Comparison of ENCODE assay signal across 10 mouse cellular contexts in genomic region chr15:100974679-100975078, GRCm38 (mm10).
DNase-seq lines count a peak whose midpoint lies in the region; ATAC-seq and TF ChIP-seq lines count a peak whose summit lies in the region.
"Had no signal": no experiment of that assay in that cellular context is flagged by ENCODE, and none has a peak within 500 bp of the region (broad histone marks: within the 10 kb centered on the region; RNA-seq: fewer than 3 reads in every experiment).

No protein-coding gene starts in this region.

- H3K4me1 ChIP-seq in cerebellum, adult 2 months (ENCODE audit: control insufficient read depth, insufficient read depth, low read length): peaks cover 8% of the 10 kb centered on the region; the same call in 1 of the 2 replicates
- 0 out of 2 replicates have a peak, but pooled peaks cover 3% of the 10 kb centered on the region for H3K4me1 ChIP-seq in forebrain, embryonic 11.5 days (replicated peaks; ENCODE audit: control insufficient read depth, insufficient read depth, low read length)

- 22% methylated on average over 1 of the region's 1 CpGs for WGBS in cerebellum, adult 2 months
- 88% methylated on average over 1 of the region's 1 CpGs for WGBS in forebrain, embryonic 11.5 days

- no peak overlapping the region for H3K27ac ChIP-seq in cerebellum, adult 2 months (ENCODE audit: insufficient read depth, low read length)
- no peak overlapping the region for H3K27ac ChIP-seq in forebrain, embryonic 11.5 days (ENCODE audit: low read depth, low read length)
- H3K27ac ChIP-seq: macrophage had no signal

- H3K9me3 ChIP-seq in forebrain, embryonic 11.5 days (ENCODE audit: control insufficient read depth, low read length): no peaks in the 10 kb centered on the region

- TF ChIP-seq CTCF in cerebellum, adult 2 months (IDR thresholded peaks at IDR 0.05; ENCODE audit: borderline replicate concordance, insufficient read depth, low read depth, low read length): peak; percentile 50

- H3K9ac ChIP-seq in forebrain, embryonic 11.5 days (ENCODE audit: low read length): no peak overlapping the region

- H3K4me2 ChIP-seq in forebrain, embryonic 11.5 days (ENCODE audit: low read depth, low read length, severe bottlenecking): no peak overlapping the region

- no peak for TF ChIP-seq POLR2A in cerebellum, adult 2 months (IDR thresholded peaks at IDR 0.05; ENCODE audit: borderline replicate concordance, insufficient read depth, low read length)

- H3K36me3 ChIP-seq in forebrain, embryonic 11.5 days (ENCODE audit: control insufficient read depth, insufficient read depth, low read length): no peaks in the 10 kb centered on the region
- H3K36me3 ChIP-seq: G1E had no signal

- no peak overlapping the region for H3K4me3 ChIP-seq in cerebellum, adult 2 months (replicated peaks; ENCODE audit: insufficient read depth, low read depth, low read length)
- H3K4me3 ChIP-seq in forebrain, embryonic 11.5 days (ENCODE audit: low read depth, low read length): no peak overlapping the region

- H3K27me3 ChIP-seq in cerebellum, adult 2 months (ENCODE audit: control insufficient read depth, insufficient read depth, low read length): no peaks in the 10 kb centered on the region
- H3K27me3 ChIP-seq in forebrain, embryonic 11.5 days (ENCODE audit: control insufficient read depth, insufficient read depth, low read length): no peaks in the 10 kb centered on the region

- intact Hi-C loops in left cerebral cortex, postnatal 4 days (cut with DNase I): no loop called here
- intact Hi-C loops in left cerebral cortex, postnatal 14 days (cut with DNase I): no loop called here

- peak in 1 of 2 experiments; percentile 66 for DNase-seq in cerebellum, adult 2 months
- DNase-seq in cerebellum, adult 8-10 months: no peak
- DNase-seq in left cerebral cortex, postnatal 4 days: peak; percentile 17
- DNase-seq in left cerebral cortex, postnatal 14 days (ENCODE audit: low spot score in 2 of 2): no peak
- DNase-seq in B cell, adult 2 months: peak; percentile 14 to 26
- DNase-seq in cerebellum, adult 9-11 months: peak; percentile 67
- DNase-seq in spleen, adult 18-20 months: no peak
- no peak for DNase-seq in forebrain, embryonic 11.5 days (ENCODE audit: low spot score)

- ATAC-seq in forebrain, embryonic 11.5 days (replicated peaks; ENCODE audit: low FRiP score): no peak

Comparison
In these comparisons a context has a peak if more than half of its experiments do, and no peak if none do; other contexts are left out.
1. DNase-seq: peak in left cerebral cortex, postnatal 4 days (single experiment), B cell, adult 2 months (2 of 2) and cerebellum, adult 9-11 months (single experiment); none in cerebellum, adult 8-10 months (single experiment), left cerebral cortex, postnatal 14 days (0 of 2), spleen, adult 18-20 months (0 of 2) and forebrain, embryonic 11.5 days (single experiment).